Mouse (Mus musculus): ENCODE data around the gene Pacsin3. TPM values are rescaled to one million over a fixed set of nuclear protein-coding genes. Genes with fewer than 3 reads are reported as not detected.

Gene Pacsin3
- polyA plus RNA-seq, 1 experiment from 2014 or later = 18.6 TPM

- ATAC-seq (replicated peaks; ENCODE audit: insufficient number of reproducible peaks, low FRiP score, low TSS enrichment) = no peak
- Histone ChIP-seq H3K9me3 (replicated peaks; ENCODE audit: control insufficient read depth, low read length) (no peaks in the 10 kb centered on the region), H3K4me1 (ENCODE audit: control insufficient read depth, insufficient read depth, low read length) (peaks cover 13% of the 10 kb centered on the region), H3K9ac (ENCODE audit: low read depth, low read length) (no peak overlapping the region), H3K27me3 (ENCODE audit: control insufficient read depth, insufficient read depth, low read length) (no peaks in the 10 kb centered on the region), H3K4me2 (no peak overlapping the region), H3K36me3 (ENCODE audit: control insufficient read depth, insufficient read depth, low read length) (peaks cover 34% of the 10 kb centered on the region), H3K4me3 (ENCODE audit: low read depth, low read length) (no peak overlapping the region), H3K27ac (ENCODE audit: low read depth, low read length) (no peak overlapping the region)
- whole genome bisulfite sequencing (ENCODE audit: insufficient replicate concordance) = 88% methylated on average over 3 of the region's 3 CpGs
Measured at GRCm38 (mm10) chr2:91268042-91268441, 12.3 kb downstream of the Pacsin3 start.

- ATAC-seq (replicated peaks; ENCODE audit: insufficient number of reproducible peaks, low FRiP score, low TSS enrichment) = no peak
- 79% methylated on average over 2 of the region's 2 CpGs for WGBS (ENCODE audit: insufficient replicate concordance)
- Histone ChIP-seq H3K27me3 (ENCODE audit: control insufficient read depth, insufficient read depth, low read length) (no peaks in the 10 kb centered on the region), H3K4me3 (ENCODE audit: low read depth, low read length) (no peak overlapping the region), H3K9me3 (replicated peaks; ENCODE audit: control insufficient read depth, low read length) (no peaks in the 10 kb centered on the region), H3K4me1 (ENCODE audit: control insufficient read depth, insufficient read depth, low read length) (peaks cover 13% of the 10 kb centered on the region), H3K27ac (ENCODE audit: low read depth, low read length) (no peak overlapping the region), H3K9ac (ENCODE audit: low read depth, low read length) (no peak overlapping the region), H3K4me2 (no peak overlapping the region), H3K36me3 (ENCODE audit: control insufficient read depth, insufficient read depth, low read length) (peaks cover 40% of the 10 kb centered on the region)
Measured at GRCm38 (mm10) chr2:91268706-91269105, 13.0 kb downstream of the Pacsin3 start.

- Histone ChIP-seq H3K36me3 (ENCODE audit: control insufficient read depth, insufficient read depth, low read length) (peaks cover 48% of the 10 kb centered on the region), H3K27me3 (ENCODE audit: control insufficient read depth, insufficient read depth, low read length) (no peaks in the 10 kb centered on the region), H3K9ac (ENCODE audit: low read depth, low read length) (no peak overlapping the region), H3K4me2 (no peak overlapping the region), H3K4me3 (ENCODE audit: low read depth, low read length) (no peak overlapping the region), H3K9me3 (replicated peaks; ENCODE audit: control insufficient read depth, low read length) (no peaks in the 10 kb centered on the region), H3K4me1 (ENCODE audit: control insufficient read depth, insufficient read depth, low read length) (peaks cover 5% of the 10 kb centered on the region), H3K27ac (ENCODE audit: low read depth, low read length) (no peak overlapping the region)
- no peak for ATAC-seq (replicated peaks; ENCODE audit: insufficient number of reproducible peaks, low FRiP score, low TSS enrichment)
- WGBS (ENCODE audit: insufficient replicate concordance) = 92% methylated on average over 8 of the region's 8 CpGs
Measured at GRCm38 (mm10) chr2:91269687-91270133, 14.0 kb downstream of the Pacsin3 start.

DNA sequence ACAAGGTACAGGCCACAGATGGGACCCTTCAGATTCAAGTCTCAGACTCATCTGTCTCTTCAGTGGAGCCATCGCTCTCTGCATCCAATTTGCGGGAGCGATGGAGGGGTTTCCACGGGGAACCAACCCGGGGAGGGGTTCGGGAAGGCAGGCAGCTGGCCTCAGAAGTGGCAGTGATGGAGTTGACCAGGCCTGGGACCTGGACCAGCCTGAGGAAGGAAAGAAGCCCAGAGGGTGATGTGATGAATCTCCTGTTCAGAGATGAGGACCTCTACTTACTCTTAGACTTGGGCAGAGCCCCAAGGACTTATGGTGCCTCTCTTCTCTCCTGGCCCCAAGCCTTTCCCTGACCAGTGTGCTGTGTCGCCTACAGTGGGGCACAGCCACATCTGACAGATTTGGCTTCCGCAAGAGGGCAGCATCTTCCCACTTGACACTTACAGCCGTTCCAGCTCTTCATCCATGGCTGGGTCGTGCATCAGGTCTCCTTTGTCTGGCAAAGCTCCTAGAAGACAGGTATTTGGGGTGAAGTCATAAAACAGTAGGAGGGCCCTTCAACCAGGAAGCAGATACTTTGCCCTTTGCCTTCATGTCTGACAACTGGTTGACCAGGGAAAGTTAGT, 23.1 kb downstream of the Pacsin3 start:
- WGBS (ENCODE audit: insufficient replicate concordance) = 33% methylated on average over 10 of the region's 10 CpGs

GRCm38 (mm10) chr2:91279372-91279755, 23.6 kb downstream of the Pacsin3 start:
- Histone ChIP-seq H3K4me3 (ENCODE audit: low read depth, low read length) (no peak overlapping the region), H3K27ac (ENCODE audit: low read depth, low read length) (no peak overlapping the region), H3K27me3 (ENCODE audit: control insufficient read depth, insufficient read depth, low read length) (no peaks in the 10 kb centered on the region), H3K36me3 (ENCODE audit: control insufficient read depth, insufficient read depth, low read length) (peaks cover 14% of the 10 kb centered on the region), H3K9ac (ENCODE audit: low read depth, low read length) (no peak overlapping the region), H3K4me1 (ENCODE audit: control insufficient read depth, insufficient read depth, low read length) (peaks cover 20% of the 10 kb centered on the region), H3K4me2 (no peak overlapping the region), H3K9me3 (replicated peaks; ENCODE audit: control insufficient read depth, low read length) (no peaks in the 10 kb centered on the region)
- WGBS (ENCODE audit: insufficient replicate concordance) = 69% methylated on average over 2 of the region's 2 CpGs
- ATAC-seq (replicated peaks; ENCODE audit: insufficient number of reproducible peaks, low FRiP score, low TSS enrichment) = no peak

More for the DNA sequence above, 23.1 kb downstream of the Pacsin3 start:
- Histone ChIP-seq H3K4me1 (ENCODE audit: control insufficient read depth, insufficient read depth, low read length) (peaks cover 18% of the 10 kb centered on the region), H3K36me3 (ENCODE audit: control insufficient read depth, insufficient read depth, low read length) (peaks cover 17% of the 10 kb centered on the region), H3K27me3 (ENCODE audit: control insufficient read depth, insufficient read depth, low read length) (no peaks in the 10 kb centered on the region), H3K4me2 (no peak overlapping the region), H3K27ac (ENCODE audit: low read depth, low read length) (no peak overlapping the region), H3K9me3 (replicated peaks; ENCODE audit: control insufficient read depth, low read length) (no peaks in the 10 kb centered on the region), H3K4me3 (ENCODE audit: low read depth, low read length) (no peak overlapping the region), H3K9ac (ENCODE audit: low read depth, low read length) (no peak overlapping the region)
- no peak; the same call in 1 of the 2 replicates for ATAC-seq (replicated peaks; ENCODE audit: insufficient number of reproducible peaks, low FRiP score, low TSS enrichment)

DNA sequence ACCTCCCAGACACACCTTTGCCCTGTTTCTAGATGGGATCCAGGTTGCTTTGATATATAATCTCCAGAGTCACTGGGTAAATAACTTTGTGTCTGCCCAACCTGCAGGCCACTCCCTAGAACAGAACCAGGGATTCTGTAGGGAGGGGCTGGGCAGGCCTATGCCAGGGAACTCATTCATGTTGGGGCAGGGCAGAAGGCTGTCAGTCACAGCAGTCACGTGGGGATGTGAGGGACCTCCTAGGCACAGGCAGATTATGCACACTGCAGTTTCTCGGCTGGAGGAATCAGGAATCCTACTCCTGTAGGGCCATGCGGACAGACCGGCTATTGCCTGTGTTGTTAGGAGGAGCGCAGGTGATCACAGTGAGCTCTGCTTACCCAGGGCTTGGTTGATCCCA, 25.6 kb downstream of the Pacsin3 start:
- no peak for ATAC-seq (replicated peaks; ENCODE audit: insufficient number of reproducible peaks, low FRiP score, low TSS enrichment)
- Histone ChIP-seq H3K27ac (ENCODE audit: low read depth, low read length) (no peak overlapping the region), H3K4me2 (no peak overlapping the region), H3K36me3 (ENCODE audit: control insufficient read depth, insufficient read depth, low read length) (0 out of 2 replicates have a peak, but pooled peaks cover 3% of the 10 kb centered on the region), H3K4me3 (ENCODE audit: low read depth, low read length) (no peak overlapping the region), H3K9me3 (replicated peaks; ENCODE audit: control insufficient read depth, low read length) (no peaks in the 10 kb centered on the region), H3K4me1 (ENCODE audit: control insufficient read depth, insufficient read depth, low read length) (peaks cover 25% of the 10 kb centered on the region), H3K27me3 (ENCODE audit: control insufficient read depth, insufficient read depth, low read length) (no peaks in the 10 kb centered on the region), H3K9ac (ENCODE audit: low read depth, low read length) (no peak overlapping the region)
- WGBS (ENCODE audit: insufficient replicate concordance) = 35% methylated on average over 5 of the region's 5 CpGs

- ATAC-seq (replicated peaks; ENCODE audit: insufficient number of reproducible peaks, low FRiP score, low TSS enrichment) = no peak
- WGBS (ENCODE audit: insufficient replicate concordance) = 64% methylated on average over 3 of the region's 3 CpGs
- Histone ChIP-seq H3K4me1 (ENCODE audit: control insufficient read depth, insufficient read depth, low read length) (peaks cover 31% of the 10 kb centered on the region), H3K4me3 (ENCODE audit: low read depth, low read length) (no peak overlapping the region), H3K9me3 (replicated peaks; ENCODE audit: control insufficient read depth, low read length) (no peaks in the 10 kb centered on the region), H3K27me3 (ENCODE audit: control insufficient read depth, insufficient read depth, low read length) (no peaks in the 10 kb centered on the region), H3K9ac (ENCODE audit: low read depth, low read length) (no peak overlapping the region), H3K36me3 (ENCODE audit: control insufficient read depth, insufficient read depth, low read length) (no peaks in the 10 kb centered on the region), H3K27ac (ENCODE audit: low read depth, low read length) (no peak overlapping the region), H3K4me2 (no peak overlapping the region)
Measured at GRCm38 (mm10) chr2:91283972-91284371, 28.2 kb downstream of the Pacsin3 start.

DNA sequence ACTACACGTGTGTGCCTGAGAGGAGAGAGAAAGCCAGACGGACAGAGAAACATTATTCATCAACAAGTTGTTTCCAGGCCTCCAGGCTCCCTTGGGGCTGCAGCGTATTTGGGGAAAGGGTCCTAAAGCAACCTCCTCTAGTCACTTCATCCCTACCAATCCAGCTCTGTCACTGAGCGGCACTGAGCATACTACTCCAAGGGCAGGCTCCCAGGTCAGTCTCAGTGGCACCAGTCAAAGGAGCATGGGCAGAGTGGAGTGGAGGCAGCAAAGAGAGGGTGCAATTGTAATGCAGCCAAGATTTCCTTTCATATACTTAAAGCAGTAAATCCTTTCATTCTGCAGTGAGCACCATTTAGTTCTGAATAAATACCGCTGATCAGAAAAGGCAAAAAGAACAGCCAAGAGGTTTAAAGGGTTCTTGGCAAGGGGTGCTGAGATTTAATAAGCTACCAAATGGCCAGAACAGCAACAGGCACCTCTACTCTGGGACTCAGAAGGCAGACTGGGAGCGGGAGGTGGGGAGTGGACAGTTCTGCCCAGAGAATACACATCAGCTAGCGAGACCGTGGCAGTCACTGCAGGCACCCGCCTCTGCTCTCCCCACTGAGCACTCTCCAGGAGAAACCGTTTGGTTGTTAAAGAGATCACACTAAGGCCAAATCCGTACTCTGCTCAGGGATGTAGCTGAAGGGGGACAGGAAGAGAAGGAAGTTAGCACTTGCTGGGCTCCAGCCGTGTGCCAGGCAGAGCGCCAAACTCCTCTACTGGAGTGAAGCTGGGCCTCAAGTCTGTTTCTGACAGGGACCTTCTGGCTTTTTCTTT, 28.8 kb downstream of the Pacsin3 start:
- no peak for ATAC-seq (replicated peaks; ENCODE audit: insufficient number of reproducible peaks, low FRiP score, low TSS enrichment)
- no peak overlapping the region for H3K9ac ChIP-seq (ENCODE audit: low read depth, low read length)

More for the DNA sequence above, 28.8 kb downstream of the Pacsin3 start:
- Histone ChIP-seq H3K27ac (ENCODE audit: low read depth, low read length) (no peak overlapping the region), H3K4me3 (ENCODE audit: low read depth, low read length) (no peak overlapping the region), H3K4me2 (no peak overlapping the region), H3K9me3 (replicated peaks; ENCODE audit: control insufficient read depth, low read length) (no peaks in the 10 kb centered on the region), H3K36me3 (ENCODE audit: control insufficient read depth, insufficient read depth, low read length) (no peaks in the 10 kb centered on the region), H3K4me1 (ENCODE audit: control insufficient read depth, insufficient read depth, low read length) (peaks cover 31% of the 10 kb centered on the region), H3K27me3 (ENCODE audit: control insufficient read depth, insufficient read depth, low read length) (no peaks in the 10 kb centered on the region)
- 56% methylated on average over 13 of the region's 13 CpGs for WGBS (ENCODE audit: insufficient replicate concordance)
